Mouse (Mus musculus) embryonic facial prominence, embryonic 14.5 days (tissue): ENCODE data around the gene Med27. TPM values are rescaled to one million over a fixed set of nuclear protein-coding genes. Genes with fewer than 3 reads are reported as not detected.

Experiments
- ATAC-seq: fragments of 200-750 bp; cut with Nextera tagmentation; 2 replicates; pipeline ENCODE4 v1.8.0; 2017; ENCODE audit warnings: low read depth, moderate number of reproducible peaks, moderate TSS enrichment
- DNase-seq: peaks from one replicate; pipeline ENCODE4 v3.0.0-alpha.2; 2015; ENCODE audit warnings: low spot score
- H3K27ac ChIP-seq: fragments of 300-500 bp; sonication (generic); replicated peaks from 2 replicates; pipeline ENCODE4 v1.5.1; 2014; ENCODE audit warnings: low read depth, mild to moderate bottlenecking, low read length, moderate library complexity
- H3K27me3 ChIP-seq: fragments of 300-500 bp; sonication (generic); replicated peaks from 2 replicates; pipeline ENCODE4 v1.6.1; 2014; ENCODE audit warnings: low read length; ENCODE audit not compliant: control insufficient read depth, insufficient read depth
- H3K36me3 ChIP-seq: fragments of 300-500 bp; sonication (generic); 2 replicates; pipeline ENCODE4 v1.6.1; 2014; ENCODE audit warnings: low read length, mixed read lengths; ENCODE audit not compliant: control insufficient read depth, insufficient read depth
- H3K4me1 ChIP-seq: fragments of 300-500 bp; sonication (generic); 2 replicates; pipeline ENCODE4 v1.6.1; 2014; ENCODE audit warnings: antibody characterized with exemption, low read length; ENCODE audit not compliant: control insufficient read depth, insufficient read depth
- H3K4me2 ChIP-seq: fragments of 300-500 bp; sonication (generic); 2 replicates; pipeline ENCODE4 v1.6.1; 2014; ENCODE audit warnings: low read depth, mild to moderate bottlenecking, low read length, moderate library complexity, mixed read lengths
- H3K4me3 ChIP-seq: fragments of 300-500 bp; sonication (generic); 2 replicates; pipeline ENCODE4 v1.5.1; 2014; ENCODE audit warnings: low read depth, mild to moderate bottlenecking, low read length
- H3K9ac ChIP-seq: fragments of 300-500 bp; sonication (generic); 2 replicates; pipeline ENCODE4 v1.6.1; 2014; ENCODE audit warnings: low read depth, mild to moderate bottlenecking, low read length, moderate library complexity, mixed read lengths
- H3K9me3 ChIP-seq: fragments of 300-500 bp; sonication (generic); 2 replicates; pipeline ENCODE4 v1.6.1; 2016; ENCODE audit warnings: low read length; ENCODE audit not compliant: control insufficient read depth
- WGBS: fragments of 180-500 bp; shearing (Covaris S2); extraction: QIAGEN DNeasy Blood & Tissue Kit; methylation state at CpG from one replicate; pipeline ENCODE4 v1.1.7; 2014; 5-methylcytosine and 5-hydroxymethylcytosine counted together
- polyA plus RNA-seq: library from polyadenylated mRNA; unstranded; fragments of >200 nt; fragmentation: Nextera tagmentation; extraction: Ambion mirVana; gene quantifications from 2 replicates; pipeline ENCODE4 v1.2.1, GENCODE M21; 2014

Gene Med27
- polyA plus RNA-seq, 1 experiment from 2014 or later, result 50.9 TPM

DNA sequence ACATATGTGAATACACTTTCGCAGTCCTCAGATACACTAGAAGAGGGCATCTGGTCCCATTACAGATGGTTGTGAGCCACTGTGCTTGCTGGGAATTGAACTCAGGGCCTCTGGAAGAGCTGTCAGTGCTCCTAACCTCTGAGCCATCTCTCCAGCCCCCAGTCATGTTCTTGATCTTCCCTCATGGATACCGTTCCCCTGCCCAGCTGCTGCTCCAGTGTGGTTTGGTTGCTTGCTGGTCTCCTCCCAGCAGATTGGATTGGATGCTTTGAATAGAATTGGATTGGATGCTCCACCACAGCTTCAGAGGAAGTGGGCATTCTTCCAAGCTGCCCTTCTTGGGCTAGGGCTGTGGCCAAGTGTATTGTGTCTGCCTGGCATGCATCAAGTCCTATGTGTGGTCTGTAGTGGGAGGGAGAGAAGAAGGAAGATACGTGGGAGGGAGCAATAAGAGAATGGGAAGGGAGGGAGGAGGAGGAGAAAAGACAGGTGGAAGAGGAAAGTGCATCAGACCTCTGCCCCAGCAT, 56.0 kb downstream of the Med27 start:
- Histone ChIP-seq H3K27me3 (no peaks in the 10 kb centered on the region), H3K9ac (no peak overlapping the region), H3K4me1 (no peaks in the 10 kb centered on the region), H3K27ac (no peak overlapping the region), H3K4me2 (no peak overlapping the region), H3K4me3 (no peak overlapping the region), H3K36me3 (no peaks in the 10 kb centered on the region), H3K9me3 (no peaks in the 10 kb centered on the region)
- peak; percentile 54 for DNase-seq
- ATAC-seq, result no peak
- WGBS, result 80% methylated on average over 3 of the region's 3 CpGs

DNA sequence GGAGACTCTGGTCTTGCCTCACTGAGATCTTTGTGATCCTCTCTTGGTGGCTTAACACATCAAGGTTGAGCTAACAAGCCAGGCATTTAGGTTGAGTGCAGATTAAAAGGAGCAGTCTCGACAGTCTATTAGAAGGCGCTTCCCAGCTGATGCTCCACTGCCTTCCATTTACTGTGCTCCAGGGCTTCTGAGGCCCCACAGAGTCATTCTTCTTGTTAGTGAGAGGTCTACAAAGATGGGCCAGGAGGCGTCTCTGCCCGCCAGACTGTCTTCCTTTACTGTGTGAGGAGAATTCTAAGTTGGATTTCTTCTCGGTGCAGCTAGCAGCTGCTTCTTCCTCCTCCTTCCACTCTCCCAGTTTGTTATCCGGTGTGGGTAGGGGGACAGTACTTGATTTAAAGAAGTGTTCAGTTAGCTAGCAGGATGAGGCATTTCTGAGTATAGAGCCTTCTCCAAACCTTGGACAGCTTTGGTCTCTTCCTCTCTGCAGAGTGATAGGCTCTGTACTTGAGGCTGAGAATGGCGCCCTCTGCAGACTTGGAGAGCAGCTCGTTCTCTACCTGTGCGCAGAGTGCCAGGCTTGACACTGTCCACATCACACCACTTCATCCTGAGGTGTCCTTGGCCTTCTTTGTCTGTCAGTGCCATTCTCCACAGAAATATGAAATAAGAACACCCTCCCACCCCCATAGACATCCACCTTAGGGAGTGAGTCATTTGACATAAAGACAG, 57.3 kb downstream of the Med27 start:
- H3K4me1 ChIP-seq, result no peaks in the 10 kb centered on the region
- H3K27me3 ChIP-seq, result no peaks in the 10 kb centered on the region
- DNase-seq (no peak), ATAC-seq (no peak)
- H3K4me3 ChIP-seq, result no peak overlapping the region
- H3K9me3 ChIP-seq, result no peaks in the 10 kb centered on the region
- 73% methylated on average over 9 of the region's 9 CpGs for WGBS
- no peak overlapping the region for H3K27ac ChIP-seq
- no peak overlapping the region for H3K4me2 ChIP-seq
- H3K36me3 ChIP-seq, result no peaks in the 10 kb centered on the region
- H3K9ac ChIP-seq, result no peak overlapping the region

DNA sequence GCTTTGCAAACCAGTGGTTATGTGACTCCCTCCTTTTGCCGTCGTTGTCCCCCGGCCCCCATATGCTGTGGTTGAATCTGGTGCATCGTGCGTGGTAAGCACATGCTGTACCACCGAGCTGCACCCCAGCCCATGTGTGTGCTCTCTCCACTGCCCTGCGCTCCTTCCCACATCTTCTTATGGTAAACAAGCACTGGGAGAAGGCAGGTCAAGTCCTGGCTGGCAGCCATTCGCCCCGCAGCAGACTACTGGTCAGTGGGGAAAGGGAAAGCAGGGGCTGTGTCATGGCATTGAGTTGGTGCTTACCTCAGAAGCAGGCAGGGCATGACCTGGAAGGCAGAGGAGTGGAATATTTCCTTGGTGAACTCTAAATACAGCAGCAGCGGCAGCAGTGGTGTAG, 58.3 kb downstream of the Med27 start:
- no peak for ATAC-seq
- H3K4me1 ChIP-seq, result no peaks in the 10 kb centered on the region
- H3K36me3 ChIP-seq, result no peaks in the 10 kb centered on the region
- WGBS, result 74% methylated on average over 10 of the region's 10 CpGs
- no peak overlapping the region for H3K4me3 ChIP-seq
- no peak overlapping the region for H3K4me2 ChIP-seq
- H3K27me3 ChIP-seq, result no peaks in the 10 kb centered on the region
- H3K9ac ChIP-seq, result no peak overlapping the region
- no peak for DNase-seq
- H3K27ac ChIP-seq, result no peak overlapping the region
- H3K9me3 ChIP-seq, result no peaks in the 10 kb centered on the region

DNA sequence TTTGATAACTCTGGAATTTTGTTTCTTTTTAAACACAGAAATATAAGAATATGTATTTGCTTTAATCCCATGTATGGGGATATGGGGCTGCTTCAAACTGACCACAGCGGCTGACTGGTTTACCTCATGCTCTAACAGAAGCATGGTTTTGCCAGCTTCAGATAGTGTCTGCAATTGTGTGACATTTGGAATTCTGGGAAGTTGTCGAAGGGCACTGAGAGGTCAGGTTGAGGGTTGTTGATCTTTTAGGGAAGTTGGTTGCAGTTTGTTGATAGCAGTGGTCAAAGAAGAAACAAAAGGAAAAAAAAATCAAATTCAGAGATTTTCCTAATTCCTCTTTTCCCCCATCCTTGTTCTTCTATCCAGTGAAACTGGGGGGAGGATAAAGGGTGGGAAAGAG, 59.2 kb downstream of the Med27 start:
- WGBS, result 88% methylated on average over 2 of the region's 2 CpGs
- Histone ChIP-seq H3K9ac (no peak overlapping the region), H3K9me3 (no peaks in the 10 kb centered on the region), H3K27me3 (no peaks in the 10 kb centered on the region), H3K4me1 (no peaks in the 10 kb centered on the region), H3K4me2 (no peak overlapping the region), H3K27ac (no peak overlapping the region), H3K36me3 (no peaks in the 10 kb centered on the region), H3K4me3 (no peak overlapping the region)
- DNase-seq (no peak), ATAC-seq (no peak)

DNA sequence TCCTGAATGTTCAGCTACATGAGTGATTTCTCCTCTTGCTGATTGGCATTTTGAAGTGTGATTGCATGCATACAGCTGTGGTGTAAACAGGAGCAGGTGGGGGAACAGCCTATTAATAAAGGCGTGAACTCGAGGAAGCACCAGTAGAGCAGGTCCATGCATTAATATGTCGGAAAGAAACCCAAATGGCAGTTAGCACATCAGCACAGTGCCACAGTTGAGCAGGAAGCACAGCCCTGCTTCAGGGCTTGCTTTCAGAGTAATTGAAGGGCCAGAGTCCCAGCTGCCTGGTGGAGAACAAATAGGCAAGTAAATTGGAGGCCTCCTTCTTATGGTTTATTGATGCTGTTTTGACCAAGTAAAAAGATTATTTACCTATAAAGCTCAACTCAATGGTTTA, 60.7 kb downstream of the Med27 start:
- no peak overlapping the region for H3K4me2 ChIP-seq
- 87% methylated on average over 3 of the region's 3 CpGs for WGBS
- no peak for ATAC-seq

DNA sequence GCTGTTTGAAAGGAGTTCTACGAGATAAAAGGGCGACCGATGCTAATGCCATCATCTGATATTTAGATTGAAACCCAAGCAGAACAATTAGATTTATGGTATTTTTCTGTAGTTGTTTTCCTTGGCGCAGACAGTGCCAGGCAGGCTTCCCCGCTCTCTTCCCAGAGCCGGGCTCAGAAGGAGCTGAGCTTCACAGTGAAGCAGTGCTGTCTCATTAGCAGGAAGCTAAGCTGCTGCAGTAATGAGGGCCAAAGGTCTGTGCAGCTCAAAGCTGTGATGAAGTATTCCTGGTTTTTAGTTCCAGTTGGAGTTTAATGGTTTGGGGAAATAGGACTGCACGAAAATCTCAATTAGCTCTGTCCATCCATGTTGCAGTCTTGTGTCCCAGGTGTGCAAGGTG, 61.1 kb downstream of the Med27 start:
- WGBS, result 82% methylated on average over 7 of the region's 7 CpGs
- no peaks in the 10 kb centered on the region for H3K27me3 ChIP-seq
- no peak for DNase-seq
- no peak overlapping the region for H3K9ac ChIP-seq
- H3K4me1 ChIP-seq, result no peaks in the 10 kb centered on the region
- no peak overlapping the region for H3K27ac ChIP-seq
- no peak overlapping the region for H3K4me2 ChIP-seq
- H3K36me3 ChIP-seq, result no peaks in the 10 kb centered on the region
- no peak for ATAC-seq
- H3K4me3 ChIP-seq, result no peak overlapping the region
- H3K9me3 ChIP-seq, result no peaks in the 10 kb centered on the region

More for the DNA sequence above, 60.7 kb downstream of the Med27 start:
- Histone ChIP-seq H3K4me3 (no peak overlapping the region), H3K27me3 (no peaks in the 10 kb centered on the region), H3K27ac (no peak overlapping the region), H3K9ac (no peak overlapping the region), H3K36me3 (no peaks in the 10 kb centered on the region), H3K9me3 (no peaks in the 10 kb centered on the region), H3K4me1 (no peaks in the 10 kb centered on the region)
- no peak for DNase-seq

DNA sequence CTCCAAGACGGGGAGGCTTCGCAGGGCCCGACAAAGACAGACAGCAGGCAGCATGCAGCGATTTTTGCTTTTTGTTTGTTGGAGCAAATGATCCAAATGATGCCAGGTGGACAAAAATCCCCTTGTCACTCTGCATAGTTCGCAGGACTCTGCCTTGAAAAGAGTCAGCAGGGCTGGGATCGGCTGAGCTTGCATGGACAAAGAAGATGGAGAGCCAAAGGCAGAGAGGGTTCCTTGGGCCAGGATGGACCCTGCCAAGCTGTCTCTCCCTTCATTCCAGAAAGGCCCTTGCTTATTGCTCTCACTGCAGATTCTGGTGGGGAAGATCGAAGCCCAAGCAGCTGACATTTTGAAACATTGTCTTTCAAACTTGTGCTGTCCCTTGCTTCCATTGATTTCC, 64.3 kb downstream of the Med27 start:
- no peaks in the 10 kb centered on the region for H3K9me3 ChIP-seq
- H3K36me3 ChIP-seq, result no peaks in the 10 kb centered on the region
- H3K9ac ChIP-seq, result no peak overlapping the region
- no peak overlapping the region for H3K4me3 ChIP-seq
- 0 out of 2 replicates have a peak, but pooled peaks cover 4% of the 10 kb centered on the region for H3K4me1 ChIP-seq
- H3K27ac ChIP-seq, result no peak overlapping the region
- no peak for ATAC-seq
- no peak for DNase-seq
- WGBS, result 89% methylated on average over 7 of the region's 7 CpGs
- no peak overlapping the region for H3K4me2 ChIP-seq
- no peaks in the 10 kb centered on the region for H3K27me3 ChIP-seq

DNA sequence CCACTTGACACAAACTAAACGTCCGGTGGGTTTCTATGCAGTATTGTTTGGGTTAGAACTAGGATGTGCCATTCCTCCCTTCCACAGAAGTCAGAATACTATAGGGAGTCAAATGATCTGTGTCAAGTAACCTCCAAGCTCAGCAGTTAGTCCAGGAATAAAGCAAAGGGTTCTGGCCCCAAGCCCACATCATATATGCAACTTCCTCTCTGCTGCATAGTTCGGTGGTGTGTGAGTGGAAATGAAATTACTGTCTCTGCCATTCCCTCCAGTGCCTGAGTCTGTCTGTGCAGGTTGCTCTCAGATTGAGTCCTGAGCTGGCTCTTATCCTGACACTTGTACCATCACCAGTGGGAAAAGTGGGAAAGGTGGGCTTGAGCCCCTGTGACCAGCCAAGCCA, 65.8 kb downstream of the Med27 start:
- no peak for ATAC-seq
- Histone ChIP-seq H3K4me1 (0 out of 2 replicates have a peak, but pooled peaks cover 4% of the 10 kb centered on the region), H3K36me3 (no peaks in the 10 kb centered on the region), H3K27me3 (no peaks in the 10 kb centered on the region), H3K4me2 (no peak overlapping the region), H3K9me3 (no peaks in the 10 kb centered on the region), H3K9ac (no peak overlapping the region), H3K27ac (no peak overlapping the region), H3K4me3 (no peak overlapping the region)
- no peak for DNase-seq
- WGBS, result 38% methylated on average over 3 of the region's 3 CpGs
